Comparison of ENCODE assay signal across 25 mouse cellular contexts in genomic region chr14:7986913-7987312, GRCm38 (mm10). TPM values are rescaled to one million over a fixed set of nuclear protein-coding genes. Genes with fewer than 3 reads are reported as not detected.
DNase-seq lines count a peak whose midpoint lies in the region; ATAC-seq and TF ChIP-seq lines count a peak whose summit lies in the region.
"Had no signal": no experiment of that assay in that cellular context is flagged by ENCODE, and none has a peak within 500 bp of the region (broad histone marks: within the 10 kb centered on the region; RNA-seq: fewer than 3 reads in every experiment).

No protein-coding gene starts in this region.

- TF ChIP-seq EP300 in CH12.LX (IDR thresholded peaks at IDR 0.05; ENCODE audit: low read length): peak; percentile 57

- WGBS in forebrain, embryonic 16.5 days: 98% methylated on average over 6 of the region's 6 CpGs

- peaks cover 0 to 84% of the 10 kb centered on the region in 2 experiments for H3K36me3 ChIP-seq in CH12.LX (replicated peaks in 1 of 2; ENCODE audit: control insufficient read depth in 1 of 2, insufficient read depth in 1 of 2, low read length in 1 of 2)
- H3K36me3 ChIP-seq in forebrain, embryonic 16.5 days (ENCODE audit: control insufficient read depth, insufficient read depth): no peaks in the 10 kb centered on the region
- H3K36me3 ChIP-seq: embryonic facial prominence, embryonic 13.5 days; forebrain, embryonic 12.5 days; heart, embryonic 12.5 days had no signal

- no peaks in the 10 kb centered on the region for H3K9me3 ChIP-seq in CH12.LX (replicated peaks; ENCODE audit: low read length)
- no peaks in the 10 kb centered on the region for H3K9me3 ChIP-seq in forebrain, embryonic 16.5 days (ENCODE audit: control insufficient read depth, low read length)
- H3K9me3 ChIP-seq: embryonic facial prominence, embryonic 13.5 days; forebrain, embryonic 12.5 days; heart, embryonic 12.5 days had no signal

- no peak for TF ChIP-seq POLR2A in CH12.LX (IDR thresholded peaks at IDR 0.05; ENCODE audit: low read depth, low read length)

- TF ChIP-seq RAD21 in CH12.LX (IDR thresholded peaks at IDR 0.05; ENCODE audit: low read depth, low read length): no peak

- peaks cover 25 to 54% of the 10 kb centered on the region in 2 experiments for H3K4me1 ChIP-seq in CH12.LX (ENCODE audit: control insufficient read depth in 1 of 2, insufficient read depth in 2 of 2)
- H3K4me1 ChIP-seq in forebrain, embryonic 16.5 days (replicated peaks; ENCODE audit: control insufficient read depth, insufficient read depth, low read length): no peaks in the 10 kb centered on the region
- H3K4me1 ChIP-seq: embryonic facial prominence, embryonic 13.5 days; forebrain, embryonic 12.5 days; heart, embryonic 12.5 days had no signal

- H3K4me2 ChIP-seq in CH12.LX (ENCODE audit: insufficient read depth, low read depth, poor library complexity, severe bottlenecking): no peak overlapping the region
- no peak overlapping the region for H3K4me2 ChIP-seq in forebrain, embryonic 16.5 days (ENCODE audit: low read length)
- H3K4me2 ChIP-seq: embryonic facial prominence, embryonic 13.5 days; forebrain, embryonic 12.5 days; heart, embryonic 12.5 days had no signal

- no peak overlapping the region for H3K27ac ChIP-seq in CH12.LX (ENCODE audit: insufficient read depth, low read depth)
- H3K27ac ChIP-seq in forebrain, embryonic 16.5 days (ENCODE audit: low read length): no peak overlapping the region
- H3K27ac ChIP-seq: embryonic facial prominence, embryonic 13.5 days; forebrain, embryonic 12.5 days; hindbrain, postnatal 0 days had no signal

- no peak for TF ChIP-seq CTCF in CH12.LX (conservative IDR thresholded peaks at IDR 0.05 in 1 of 2, IDR thresholded peaks at IDR 0.05 in 1 of 2; ENCODE audit: low read depth in 2 of 2, low read length in 2 of 2)

- dilution Hi-C loops in CH12.LX (cut with MboI; ENCODE audit: extremely low pct_ligation_motif_present, extremely low pct_unique_long_range_greater_than_20kb, low sequenced_read_pairs): no loop called here

- H3K79me2 ChIP-seq in CH12.LX (replicated peaks; ENCODE audit: control insufficient read depth, extremely low read depth, insufficient read depth, poor library complexity, severe bottlenecking): no peaks in the 10 kb centered on the region

- ATAC-seq in monocyte, adult 5-6 weeks (replicated peaks; ENCODE audit: insufficient number of reproducible peaks, low FRiP score, low TSS enrichment, poor library complexity, severe bottlenecking): peak; percentile 63
- no peak for ATAC-seq in forebrain, embryonic 16.5 days
- ATAC-seq: CD4-positive, CD25-positive, alpha-beta regulatory T cell, adult 4 months; forebrain, postnatal 0 days; hindbrain, postnatal 0 days had no signal

- H3K4me3 ChIP-seq in CH12.LX (replicated peaks in 1 of 3; ENCODE audit: low read depth in 2 of 3, low read length in 2 of 3, poor library complexity in 1 of 3): no peak overlapping the region
- H3K4me3 ChIP-seq in forebrain, embryonic 16.5 days (replicated peaks; ENCODE audit: low read length): no peak overlapping the region
- H3K4me3 ChIP-seq: embryonic facial prominence, embryonic 13.5 days; forebrain, embryonic 12.5 days; heart, embryonic 12.5 days had no signal

- DNase-seq in A20 (ENCODE audit: low read depth, low spot score) (peak; percentile 70), CH12.LX (ENCODE audit: extremely low read depth) (no peak)
- peak; percentile 61 for DNase-seq in induced T-regulatory cell, adult 2 months (ENCODE audit: low read depth)
- DNase-seq in layer of hippocampus, adult 9-10 months (ENCODE audit: low spot score): no peak
- no peak for DNase-seq in urinary bladder, adult 2 months (ENCODE audit: low spot score)
- DNase-seq: adrenal gland, postnatal 10 days; cerebellum, adult 11-12 months; cerebellum, adult 9-10 months; cerebellum, postnatal 25 days; forebrain, postnatal 0 days; gastrocnemius, postnatal 14 days had no signal

- H3K9ac ChIP-seq in CH12.LX (ENCODE audit: insufficient read depth, low read depth): no peak overlapping the region
- H3K9ac ChIP-seq in forebrain, embryonic 16.5 days (replicated peaks; ENCODE audit: low read depth, low read length): no peak overlapping the region
- H3K9ac ChIP-seq: embryonic facial prominence, embryonic 13.5 days; forebrain, embryonic 12.5 days; forebrain, postnatal 0 days; heart, embryonic 12.5 days had no signal

- in situ Hi-C loops in CH12.LX (cut with MboI; ENCODE audit: low pct_ligation_motif_present, low pct_unique_long_range_greater_than_20kb, low sequenced_read_pairs): no loop called here

- H3K27me3 ChIP-seq in CH12.LX (replicated peaks): no peaks in the 10 kb centered on the region
- H3K27me3 ChIP-seq in forebrain, embryonic 16.5 days (replicated peaks; ENCODE audit: control insufficient read depth, insufficient read depth, low read length): no peaks in the 10 kb centered on the region
- H3K27me3 ChIP-seq: embryonic facial prominence, embryonic 13.5 days; forebrain, embryonic 12.5 days; heart, embryonic 12.5 days had no signal

TF ChIP-seq in CH12.LX, 34 proteins besides CTCF, POLR2A, EP300 and RAD21:
- no peak for TF ChIP-seq UBTF (IDR thresholded peaks at IDR 0.05; ENCODE audit: low read depth, low read length)
- TF ChIP-seq USF1 (IDR thresholded peaks at IDR 0.05; ENCODE audit: low read depth, low read length): no peak
- TF ChIP-seq ZC3H11A (IDR thresholded peaks at IDR 0.05; ENCODE audit: low read depth, low read length): no peak
- no peak for TF ChIP-seq SIN3A (IDR thresholded peaks at IDR 0.05; ENCODE audit: low read length)
- 0 out of 2 replicates have a peak, but pooled peaks have one; percentile 32 for TF ChIP-seq MAFK (IDR thresholded peaks at IDR 0.05; ENCODE audit: insufficient replicate concordance, low read length)
- TF ChIP-seq CHD1 (IDR thresholded peaks at IDR 0.05; ENCODE audit: low read depth, low read length): no peak
- TF ChIP-seq USF2 (conservative IDR thresholded peaks at IDR 0.05; ENCODE audit: low read depth, low read length): no peak
- TF ChIP-seq IRF4 (IDR thresholded peaks at IDR 0.05; ENCODE audit: low read depth, low read length): peak; percentile 68
- peak; percentile 57; the same call in 1 of the 2 replicates for TF ChIP-seq ETS1 (conservative IDR thresholded peaks at IDR 0.05; ENCODE audit: low read depth, low read length)
- no peak for TF ChIP-seq RCOR1 (conservative IDR thresholded peaks at IDR 0.05; ENCODE audit: low read depth, low read length)
- TF ChIP-seq TBP (conservative IDR thresholded peaks at IDR 0.05; ENCODE audit: low read depth, low read length): no peak
- 0 out of 2 replicates have a peak, but pooled peaks have one; percentile 12 for TF ChIP-seq JUN (IDR thresholded peaks at IDR 0.05; ENCODE audit: insufficient read depth, low read depth, low read length)
- TF ChIP-seq SMC3 (IDR thresholded peaks at IDR 0.05; ENCODE audit: low read depth, low read length): no peak
- no peak for TF ChIP-seq CHD2 (IDR thresholded peaks at IDR 0.05; ENCODE audit: low read length)
- TF ChIP-seq KAT2A (IDR thresholded peaks at IDR 0.05; ENCODE audit: insufficient replicate concordance, low read length): no peak
- TF ChIP-seq NELFE (IDR thresholded peaks at IDR 0.05; ENCODE audit: low read depth, low read length): no peak
- no peak for TF ChIP-seq ZMIZ1 (IDR thresholded peaks at IDR 0.05; ENCODE audit: low read depth, low read length)
- no peak for TF ChIP-seq MAX (IDR thresholded peaks at IDR 0.05; ENCODE audit: low read length)
- no peak for TF ChIP-seq POLR2AphosphoS2 (IDR thresholded peaks at IDR 0.05; ENCODE audit: low read depth, low read length)
- peak; percentile 38; the same call in 1 of the 2 replicates for TF ChIP-seq BHLHE40 (IDR thresholded peaks at IDR 0.05; ENCODE audit: low read depth, low read length)
- no peak for TF ChIP-seq TCF12 (IDR thresholded peaks at IDR 0.05; ENCODE audit: low read depth, low read length)
- 0 out of 2 replicates have a peak, but pooled peaks have one; percentile 23 for TF ChIP-seq MAZ (IDR thresholded peaks at IDR 0.05; ENCODE audit: low read depth, low read length)

RNA-seq across cellular contexts. Expression of gene Dnase1l3, which starts 7.5 kb away (rescaled TPM):
- 1.5 and 2.5 TPM in 2 replicates for total RNA-seq in CH12.LX (2012; rRNA removed)
- total RNA-seq in CH12.LX (2014; rRNA removed): 2.5 and 2.9 TPM in 2 replicates
- polyA plus RNA-seq in CH12.LX (2012; ENCODE audit: insufficient read length, low read depth): 30.4 and 36.0 TPM in 2 replicates
- total RNA-seq in monocyte, adult 5-6 weeks (2017): 0.58 to 4.0 TPM (median 0.64 TPM) in 3 replicates
- 0.06 and 0.10 TPM in 2 replicates for polyA plus RNA-seq in forebrain, embryonic 16.5 days (2015; fragmentation: Nextera tagmentation; extraction: Ambion mirVana)
- polyA plus RNA-seq in urinary bladder, adult 2 months (2012; rRNA removed): 0.52 and 0.68 TPM in 2 replicates
- total RNA-seq: forebrain, postnatal 0 days; gastrocnemius, adult 18-20 months; hindbrain, postnatal 0 days; MEL had no signal
- polyA plus RNA-seq: forebrain, embryonic 12.5 days had no signal

RNA-seq across cellular contexts. Expression of gene Abhd6, which starts 15.8 kb away (rescaled TPM):
- total RNA-seq in CH12.LX (2012; rRNA removed) (36.0 and 38.1 TPM in 2 replicates), CH12.LX (2014; rRNA removed) (31.9 and 39.2 TPM in 2 replicates)
- polyA plus RNA-seq in CH12.LX (2012; ENCODE audit: insufficient read length, low read depth): 45.2 and 55.9 TPM in 2 replicates
- 0.64 to 1.9 TPM (median 0.78 TPM) in 3 replicates for total RNA-seq in monocyte, adult 5-6 weeks (2017)
- 35.9 and 36.7 TPM in 2 replicates for polyA plus RNA-seq in forebrain, embryonic 16.5 days (2015; fragmentation: Nextera tagmentation; extraction: Ambion mirVana)
- polyA plus RNA-seq in urinary bladder, adult 2 months (2012; rRNA removed): 30.7 and 33.5 TPM in 2 replicates
- total RNA-seq: MEL had no signal

RNA-seq across cellular contexts. Expression of gene Gm45521, which starts 29.8 kb away (rescaled TPM):
- total RNA-seq in CH12.LX (2012; rRNA removed) (not detected in 2 replicates), CH12.LX (2014; rRNA removed) (not detected in 2 replicates)
- polyA plus RNA-seq in CH12.LX (2012; ENCODE audit: insufficient read length, low read depth): not detected in 2 replicates
- total RNA-seq in monocyte, adult 5-6 weeks (2017): not detected in 3 replicates
- polyA plus RNA-seq in forebrain, embryonic 16.5 days (2015; fragmentation: Nextera tagmentation; extraction: Ambion mirVana): 0.44 TPM in 1 of 2 replicates, not detected in the other
- polyA plus RNA-seq in urinary bladder, adult 2 months (2012; rRNA removed): not detected in 2 replicates
- total RNA-seq: adrenal gland, postnatal 10 days; forebrain, postnatal 0 days; gastrocnemius, adult 18-20 months; gastrocnemius, postnatal 14 days; heart, adult 8-10 months; heart, postnatal 25 days; hindbrain, postnatal 0 days; MEL had no signal
- polyA plus RNA-seq: CD4-positive, CD25-positive, alpha-beta regulatory T cell, adult 4 months; embryonic facial prominence, embryonic 13.5 days; forebrain, embryonic 12.5 days; forebrain, postnatal 0 days; gonadal fat pad, adult 2 months; heart, embryonic 12.5 days; heart, embryonic 16.5 days; hindbrain, embryonic 11.5 days had no signal

Comparison
In these comparisons a context has a peak if more than half of its experiments do, and no peak if none do; other contexts are left out.
1. DNase-seq: peak in A20 (single experiment) and induced T-regulatory cell, adult 2 months (single experiment); none in CH12.LX (single experiment), layer of hippocampus, adult 9-10 months (single experiment) and urinary bladder, adult 2 months (single experiment).
2. RNA of gene Dnase1l3, which starts 7.5 kb away (polyA plus RNA-seq): 30.4 to 36.0 TPM in CH12.LX; 0.52 to 0.68 TPM in urinary bladder, adult 2 months and 0.06 to 0.10 TPM in forebrain, embryonic 16.5 days; every median in the first group is over 10 times any median in the second.